Mouse (Mus musculus) C2C12 (cell line): ENCODE data around the gene 6030458C11Rik.

Source experiments
- CEBPB ChIP-seq: IDR thresholded peaks from one replicate; pipeline ENCODE4 v1.6.1; 2011; ENCODE audit warnings: low read depth, mild to moderate bottlenecking, control low read depth, moderate library complexity
- CTCF ChIP-seq: IDR thresholded peaks from one replicate; pipeline ENCODE4 v1.5.1; 2011; ENCODE audit not compliant: control insufficient read depth, insufficient read depth, insufficient read length
- FOSL1 ChIP-seq: IDR thresholded peaks from one replicate; pipeline ENCODE4 v1.8.0; 2011; ENCODE audit warnings: mild to moderate bottlenecking, low read length; ENCODE audit not compliant: poor library complexity, insufficient read depth, severe bottlenecking
- MAX ChIP-seq: IDR thresholded peaks from one replicate; pipeline ENCODE4 v1.6.1; 2011; ENCODE audit warnings: mild to moderate bottlenecking, control low read depth
- MYOD1 ChIP-seq: IDR thresholded peaks from one replicate; pipeline ENCODE4 v1.6.1; 2011; ENCODE audit warnings: low read depth; ENCODE audit not compliant: control insufficient read depth, insufficient read length
- MYOG ChIP-seq: IDR thresholded peaks from one replicate; pipeline ENCODE4 v1.6.1; 2011; ENCODE audit not compliant: control insufficient read depth, insufficient read length; ENCODE audit errors: extremely low read depth
- USF1 ChIP-seq: IDR thresholded peaks from one replicate; pipeline ENCODE4 v1.6.1; 2011; ENCODE audit warnings: low read depth, mild to moderate bottlenecking, control low read depth, moderate library complexity

DNA sequence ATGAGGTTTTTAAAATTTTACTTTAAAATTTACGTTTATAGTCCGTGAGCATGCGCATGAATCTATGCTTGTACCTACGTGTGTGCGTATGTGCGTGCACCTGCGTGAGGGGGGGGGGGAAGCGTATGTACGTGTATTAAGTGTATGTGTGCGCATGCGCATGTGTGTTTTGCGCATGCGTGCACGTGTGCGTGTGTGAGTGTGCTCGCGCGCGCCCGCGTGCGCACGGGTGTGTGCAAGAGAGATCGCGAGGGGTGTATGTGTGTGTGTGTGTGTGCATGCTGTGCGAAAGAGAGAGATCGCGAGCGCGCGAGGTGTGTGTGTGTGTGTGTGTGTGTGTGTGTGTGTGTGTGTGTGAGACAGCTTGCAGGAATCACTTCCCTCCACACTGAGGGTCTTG lies 8.9 kb upstream of the 6030458C11Rik start:
- no peak for TF ChIP-seq CTCF
- no peak for TF ChIP-seq MAX
- no peak for TF ChIP-seq FOSL1
- no peak for TF ChIP-seq USF1
- TF ChIP-seq MYOG, result no peak
- no peak for TF ChIP-seq CEBPB
- TF ChIP-seq MYOD1, result no peak
